Mouse (Mus musculus): ENCODE measurements at regions not wholly inside any gene's neighbourhood (a gene's known extent, or its start where the extent isn't known, plus 50 kb on each side); places are given as distances from the start of the nearest gene placed in this dataset.

DNA sequence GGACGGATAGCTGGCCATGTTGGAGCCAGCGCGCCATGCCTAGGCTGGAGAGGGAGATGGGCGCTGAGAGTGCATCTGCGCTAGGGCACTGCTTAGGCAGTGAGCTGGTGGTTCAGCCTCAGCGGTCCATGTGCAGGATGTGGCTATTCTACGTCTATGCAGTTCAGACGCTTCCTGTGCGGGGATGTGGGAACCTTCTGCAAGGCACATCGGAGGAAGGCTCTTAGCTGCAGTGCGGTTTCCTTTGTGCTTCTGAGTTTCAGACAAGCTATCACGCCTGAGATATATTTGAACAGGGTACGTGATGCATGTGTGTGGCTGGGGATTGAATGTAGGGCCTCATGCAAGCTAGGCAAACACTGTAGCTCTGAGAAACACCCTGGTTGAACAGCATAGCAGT, 54.4 kb upstream of the Lrpprc start:
- Histone ChIP-seq H3K4me1 (ENCODE audit: control insufficient read depth, insufficient read depth, low read length) (no peaks in the 10 kb centered on the region), H3K36me3 (ENCODE audit: control insufficient read depth, insufficient read depth, low read length) (no peaks in the 10 kb centered on the region), H3K4me3 (ENCODE audit: low read length) (no peak overlapping the region), H3K4me2 (ENCODE audit: low read depth, low read length) (no peak overlapping the region), H3K27ac (ENCODE audit: low read length) (no peak overlapping the region), H3K9me3 (ENCODE audit: control insufficient read depth, low read length) (no peaks in the 10 kb centered on the region), H3K9ac (ENCODE audit: low read depth, low read length) (no peak overlapping the region), H3K27me3 (replicated peaks; ENCODE audit: control insufficient read depth, insufficient read depth, low read length) (no peaks in the 10 kb centered on the region)
- no peak for ATAC-seq
- 86% methylated on average over 13 of the region's 13 CpGs for WGBS

DNA sequence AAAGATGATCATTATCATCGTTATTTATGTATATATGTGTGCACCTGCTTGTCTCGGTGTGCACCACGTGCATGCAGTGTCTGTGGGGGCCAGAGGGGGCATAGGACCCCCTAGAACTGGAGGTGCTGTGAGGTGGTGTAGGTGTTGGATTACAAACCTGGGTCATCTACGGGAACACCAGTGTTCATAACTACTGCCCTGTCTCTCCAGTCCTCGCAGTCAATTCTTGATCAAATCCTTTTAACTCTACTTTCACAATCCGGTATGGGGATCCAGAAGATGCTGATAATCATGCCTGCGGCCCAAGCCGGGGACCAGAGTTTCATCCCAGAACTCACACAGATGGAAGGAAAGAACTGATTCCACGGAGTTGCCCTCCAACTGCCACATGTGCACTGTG, 55.6 kb upstream of the Lrpprc start:
- Histone ChIP-seq H3K27ac (ENCODE audit: low read length) (no peak overlapping the region), H3K4me1 (ENCODE audit: control insufficient read depth, insufficient read depth, low read length) (no peaks in the 10 kb centered on the region), H3K36me3 (ENCODE audit: control insufficient read depth, insufficient read depth, low read length) (no peaks in the 10 kb centered on the region), H3K4me2 (ENCODE audit: low read depth, low read length) (no peak overlapping the region), H3K4me3 (ENCODE audit: low read length) (no peak overlapping the region), H3K9me3 (ENCODE audit: control insufficient read depth, low read length) (no peaks in the 10 kb centered on the region), H3K9ac (ENCODE audit: low read depth, low read length) (no peak overlapping the region), H3K27me3 (replicated peaks; ENCODE audit: control insufficient read depth, insufficient read depth, low read length) (no peaks in the 10 kb centered on the region)
- ATAC-seq, result no peak
- WGBS, result 89% methylated on average over 9 of the region's 9 CpGs

DNA sequence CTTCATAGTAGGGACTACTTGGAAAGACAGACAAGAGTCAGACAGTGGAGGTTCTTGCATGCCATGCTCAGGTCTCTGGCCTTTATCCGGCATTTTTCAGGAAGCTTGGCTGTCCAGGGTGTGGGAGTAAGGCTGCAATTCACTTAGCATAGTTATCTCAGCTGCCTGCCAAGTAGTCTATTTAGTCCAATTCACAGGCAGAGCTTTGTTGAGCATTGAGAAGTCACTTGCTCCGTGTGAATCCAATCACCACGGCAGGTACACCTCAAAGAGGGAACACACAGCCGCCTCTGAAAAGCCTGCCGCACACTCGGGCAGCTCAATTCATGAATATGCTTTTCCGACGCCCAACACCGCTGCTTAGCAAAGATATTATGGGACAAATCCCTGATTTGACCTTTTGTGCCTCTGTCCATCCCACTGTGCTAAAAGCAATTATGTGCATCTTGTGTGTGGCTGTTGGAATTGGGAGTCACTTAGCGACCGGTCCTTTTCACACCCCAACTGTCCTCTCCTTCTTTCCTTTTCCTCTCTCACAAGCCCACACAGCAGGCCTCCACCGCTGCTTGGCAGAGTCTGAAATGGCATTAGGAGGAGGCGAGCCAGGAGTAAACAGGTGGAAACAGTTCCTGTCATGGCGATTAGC, 57.9 kb upstream of the Lrpprc start:
- Histone ChIP-seq H3K4me1 (ENCODE audit: control insufficient read depth, insufficient read depth, low read length) (no peaks in the 10 kb centered on the region), H3K9me3 (ENCODE audit: control insufficient read depth, low read length) (no peaks in the 10 kb centered on the region), H3K9ac (ENCODE audit: low read depth, low read length) (no peak overlapping the region), H3K27ac (ENCODE audit: low read length) (no peak overlapping the region), H3K4me3 (ENCODE audit: low read length) (no peak overlapping the region), H3K4me2 (ENCODE audit: low read depth, low read length) (no peak overlapping the region), H3K36me3 (ENCODE audit: control insufficient read depth, insufficient read depth, low read length) (no peaks in the 10 kb centered on the region), H3K27me3 (replicated peaks; ENCODE audit: control insufficient read depth, insufficient read depth, low read length) (no peaks in the 10 kb centered on the region)
- 55% methylated on average over 14 of the region's 14 CpGs for WGBS
- ATAC-seq, result no peak

DNA sequence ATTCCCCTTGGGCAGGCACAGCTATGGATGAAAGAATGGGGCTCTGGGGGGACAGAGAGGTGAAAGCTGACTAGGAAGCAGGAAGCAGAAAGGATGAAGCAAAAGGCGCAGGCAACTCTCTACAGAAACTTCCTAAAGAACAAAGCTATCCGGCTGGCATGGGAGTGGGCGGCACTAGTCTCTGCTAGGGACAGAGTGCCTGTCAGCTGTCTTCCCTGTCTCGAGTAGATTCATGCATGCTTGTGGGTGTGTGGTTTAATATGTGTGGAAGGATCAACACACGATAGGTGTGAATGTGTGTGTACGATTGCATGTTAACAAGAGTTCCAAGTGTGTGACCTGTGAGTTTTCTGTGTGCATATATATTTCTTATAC, 58.4 kb upstream of the Lrpprc start:
- Histone ChIP-seq H3K9ac (ENCODE audit: low read depth, low read length) (no peak overlapping the region), H3K36me3 (ENCODE audit: control insufficient read depth, insufficient read depth, low read length) (no peaks in the 10 kb centered on the region), H3K4me1 (ENCODE audit: control insufficient read depth, insufficient read depth, low read length) (no peaks in the 10 kb centered on the region), H3K27me3 (replicated peaks; ENCODE audit: control insufficient read depth, insufficient read depth, low read length) (no peaks in the 10 kb centered on the region), H3K4me2 (ENCODE audit: low read depth, low read length) (no peak overlapping the region), H3K27ac (ENCODE audit: low read length) (no peak overlapping the region), H3K9me3 (ENCODE audit: control insufficient read depth, low read length) (no peaks in the 10 kb centered on the region), H3K4me3 (ENCODE audit: low read length) (no peak overlapping the region)
- no peak for ATAC-seq
- 63% methylated on average over 6 of the region's 6 CpGs for WGBS

DNA sequence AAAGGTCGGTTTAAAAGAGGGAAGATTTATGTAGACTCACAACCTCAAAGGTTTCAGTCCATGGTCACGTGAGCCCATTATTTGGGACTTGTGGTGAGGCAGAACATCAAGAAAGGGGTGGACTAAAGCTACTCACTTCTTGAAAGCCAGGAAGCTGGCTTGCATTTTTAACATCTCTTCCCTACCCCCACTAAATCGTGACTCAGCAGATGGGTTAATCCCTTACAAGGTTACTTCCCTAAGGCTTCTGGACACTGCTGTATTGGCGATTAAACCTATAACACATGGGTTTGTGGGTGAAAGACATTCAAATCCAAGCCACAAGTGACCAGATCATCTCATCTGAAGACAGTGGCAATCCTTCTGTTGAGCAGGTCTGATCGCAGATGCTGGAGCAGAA, 59.9 kb upstream of the Lrpprc start:
- no peaks in the 10 kb centered on the region for H3K9me3 ChIP-seq (ENCODE audit: control insufficient read depth, low read length)
- WGBS, result 64% methylated on average over 5 of the region's 5 CpGs
- H3K9ac ChIP-seq (ENCODE audit: low read depth, low read length), result no peak overlapping the region
- H3K27ac ChIP-seq (ENCODE audit: low read length), result no peak overlapping the region
- H3K4me2 ChIP-seq (ENCODE audit: low read depth, low read length), result no peak overlapping the region
- no peak for ATAC-seq
- no peaks in the 10 kb centered on the region for H3K27me3 ChIP-seq (replicated peaks; ENCODE audit: control insufficient read depth, insufficient read depth, low read length)
- no peaks in the 10 kb centered on the region for H3K4me1 ChIP-seq (ENCODE audit: control insufficient read depth, insufficient read depth, low read length)
- H3K36me3 ChIP-seq (ENCODE audit: control insufficient read depth, insufficient read depth, low read length), result no peaks in the 10 kb centered on the region
- no peak overlapping the region for H3K4me3 ChIP-seq (ENCODE audit: low read length)

DNA sequence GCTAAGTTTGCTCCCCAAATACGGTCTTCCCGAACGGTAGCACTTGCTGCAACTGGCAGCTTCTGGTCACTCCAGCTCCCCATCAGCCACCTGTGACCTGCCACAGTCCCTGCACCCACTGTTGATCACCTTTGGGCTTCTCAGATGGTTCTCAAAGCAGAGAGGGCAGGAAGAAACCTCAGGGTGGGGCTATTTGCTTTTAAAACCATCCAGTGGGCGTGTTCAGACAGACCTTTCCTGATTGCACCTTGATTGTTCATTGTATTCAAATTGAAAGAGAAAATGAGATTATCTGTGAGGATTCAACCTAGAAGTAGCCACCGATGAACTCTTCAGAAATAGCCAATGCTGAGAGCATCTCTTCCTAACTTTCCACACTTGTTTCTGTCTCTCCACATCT, 60.3 kb upstream of the Lrpprc start:
- H3K4me2 ChIP-seq (ENCODE audit: low read depth, low read length), result no peak overlapping the region
- H3K36me3 ChIP-seq (ENCODE audit: control insufficient read depth, insufficient read depth, low read length), result no peaks in the 10 kb centered on the region
- H3K4me1 ChIP-seq (ENCODE audit: control insufficient read depth, insufficient read depth, low read length), result no peaks in the 10 kb centered on the region
- no peak overlapping the region for H3K9ac ChIP-seq (ENCODE audit: low read depth, low read length)
- H3K4me3 ChIP-seq (ENCODE audit: low read length), result no peak overlapping the region
- ATAC-seq, result no peak
- 75% methylated on average over 5 of the region's 5 CpGs for WGBS
- no peaks in the 10 kb centered on the region for H3K27me3 ChIP-seq (replicated peaks; ENCODE audit: control insufficient read depth, insufficient read depth, low read length)
- H3K9me3 ChIP-seq (ENCODE audit: control insufficient read depth, low read length), result no peaks in the 10 kb centered on the region
- no peak overlapping the region for H3K27ac ChIP-seq (ENCODE audit: low read length)

DNA sequence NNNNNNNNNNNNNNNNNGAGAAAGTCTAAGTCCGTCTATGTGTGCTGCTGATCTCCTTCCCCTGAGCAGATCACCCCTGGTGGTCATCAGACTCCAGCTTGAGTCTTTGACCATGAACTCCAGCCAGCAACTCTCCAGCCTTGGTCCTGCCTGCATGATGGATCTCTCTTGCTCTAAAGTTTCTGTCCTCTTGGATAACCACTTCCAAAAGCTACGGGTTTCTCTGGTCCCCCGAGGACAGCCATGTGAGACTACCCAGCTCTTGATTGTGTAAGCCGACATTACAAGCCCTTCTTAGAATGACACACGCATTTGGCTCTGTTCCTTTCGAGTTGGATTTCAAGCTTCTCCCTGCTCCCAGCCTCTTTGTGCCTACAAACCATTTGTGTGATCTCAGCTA, 66.4 kb upstream of the Lrpprc start:
- no peaks in the 10 kb centered on the region for H3K4me1 ChIP-seq (ENCODE audit: control insufficient read depth, insufficient read depth, low read length)
- no peak overlapping the region for H3K4me3 ChIP-seq (ENCODE audit: low read length)
- no peak overlapping the region for H3K27ac ChIP-seq (ENCODE audit: low read length)
- WGBS, result 84% methylated on average over 6 of the region's 6 CpGs
- no peak overlapping the region for H3K9ac ChIP-seq (ENCODE audit: low read depth, low read length)
- no peaks in the 10 kb centered on the region for H3K9me3 ChIP-seq (ENCODE audit: control insufficient read depth, low read length)
- no peaks in the 10 kb centered on the region for H3K36me3 ChIP-seq (ENCODE audit: control insufficient read depth, insufficient read depth, low read length)
- ATAC-seq, result no peak
- H3K4me2 ChIP-seq (ENCODE audit: low read depth, low read length), result no peak overlapping the region
- H3K27me3 ChIP-seq (replicated peaks; ENCODE audit: control insufficient read depth, insufficient read depth, low read length), result no peaks in the 10 kb centered on the region

DNA sequence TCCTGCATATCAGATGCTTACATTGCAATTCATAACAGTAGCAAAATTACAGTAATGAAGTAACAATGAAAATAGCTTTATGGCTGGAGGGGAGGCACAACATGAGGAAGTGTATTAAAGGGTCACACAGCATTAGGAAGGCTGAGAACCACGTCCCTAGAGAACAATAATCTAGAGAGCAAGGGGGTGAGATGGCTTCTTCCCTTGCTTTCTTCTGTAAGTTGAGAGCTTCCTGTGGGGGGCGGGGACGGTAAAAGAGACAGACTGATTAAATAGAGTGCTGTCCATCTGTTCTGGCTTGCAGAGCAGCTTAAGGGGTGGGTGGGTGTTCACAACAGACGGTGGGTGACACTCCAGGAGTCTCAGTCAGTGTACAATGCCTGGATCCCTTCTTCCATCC, 68.2 kb upstream of the Lrpprc start:
- Histone ChIP-seq H3K9me3 (ENCODE audit: control insufficient read depth, low read length) (no peaks in the 10 kb centered on the region), H3K4me2 (ENCODE audit: low read depth, low read length) (no peak overlapping the region)
- no peak for ATAC-seq

DNA sequence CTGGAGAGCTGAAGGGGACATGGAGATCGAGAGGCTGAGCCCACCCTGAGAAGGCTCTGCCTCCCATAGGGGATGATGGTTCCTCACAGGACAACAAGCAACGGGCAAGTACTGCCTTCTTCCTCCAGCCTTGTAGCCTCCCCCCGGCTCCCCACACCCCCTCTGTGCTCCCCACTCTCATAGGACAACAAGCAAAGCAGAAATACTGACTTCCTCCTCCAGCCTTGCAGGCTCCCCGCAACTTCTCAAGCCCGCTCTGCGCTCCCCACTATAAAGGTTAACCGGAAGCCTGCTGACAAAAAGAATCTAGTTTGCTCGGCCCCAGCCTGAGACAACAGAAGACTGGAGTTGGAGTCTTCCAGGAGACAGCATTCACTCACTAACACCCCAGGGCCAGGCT, 69.3 kb upstream of the Lrpprc start:
- no peak for ATAC-seq
- no peaks in the 10 kb centered on the region for H3K36me3 ChIP-seq (ENCODE audit: control insufficient read depth, insufficient read depth, low read length)
- WGBS, result 64% methylated on average over 8 of the region's 8 CpGs
- no peaks in the 10 kb centered on the region for H3K4me1 ChIP-seq (ENCODE audit: control insufficient read depth, insufficient read depth, low read length)
- H3K9me3 ChIP-seq (ENCODE audit: control insufficient read depth, low read length), result no peaks in the 10 kb centered on the region
- no peak overlapping the region for H3K27ac ChIP-seq (ENCODE audit: low read length)
- no peak overlapping the region for H3K9ac ChIP-seq (ENCODE audit: low read depth, low read length)
- H3K4me2 ChIP-seq (ENCODE audit: low read depth, low read length), result no peak overlapping the region
- H3K27me3 ChIP-seq (replicated peaks; ENCODE audit: control insufficient read depth, insufficient read depth, low read length), result no peaks in the 10 kb centered on the region
- no peak overlapping the region for H3K4me3 ChIP-seq (ENCODE audit: low read length)

More for the DNA sequence above, 68.2 kb upstream of the Lrpprc start:
- Histone ChIP-seq H3K27ac (ENCODE audit: low read length) (no peak overlapping the region), H3K4me1 (ENCODE audit: control insufficient read depth, insufficient read depth, low read length) (no peaks in the 10 kb centered on the region), H3K27me3 (replicated peaks; ENCODE audit: control insufficient read depth, insufficient read depth, low read length) (no peaks in the 10 kb centered on the region), H3K9ac (ENCODE audit: low read depth, low read length) (no peak overlapping the region), H3K36me3 (ENCODE audit: control insufficient read depth, insufficient read depth, low read length) (no peaks in the 10 kb centered on the region), H3K4me3 (ENCODE audit: low read length) (no peak overlapping the region)
- 35% methylated on average over 4 of the region's 4 CpGs for WGBS

DNA sequence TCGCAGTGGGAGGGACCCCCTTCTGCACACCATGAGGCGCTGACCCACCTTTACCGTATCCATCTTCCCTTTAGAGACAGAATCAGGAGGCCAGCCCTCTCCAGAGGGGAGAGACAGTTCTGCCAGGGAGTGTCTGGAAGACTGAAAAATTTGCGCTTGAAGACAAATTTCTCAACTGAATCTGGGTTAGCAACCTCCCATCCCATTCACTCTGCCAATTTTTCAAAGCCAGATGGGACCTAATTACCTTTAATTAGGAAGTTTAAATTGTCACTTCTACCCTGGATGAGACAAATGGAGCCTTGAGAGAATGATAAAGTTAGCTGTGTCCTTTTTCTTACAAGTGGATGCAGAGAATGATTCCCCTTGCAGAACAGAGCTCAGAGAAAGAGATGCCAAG, 70.2 kb upstream of the Lrpprc start:
- H3K4me1 ChIP-seq (ENCODE audit: control insufficient read depth, insufficient read depth, low read length), result no peaks in the 10 kb centered on the region
- no peaks in the 10 kb centered on the region for H3K27me3 ChIP-seq (replicated peaks; ENCODE audit: control insufficient read depth, insufficient read depth, low read length)
- no peak overlapping the region for H3K4me3 ChIP-seq (ENCODE audit: low read length)
- no peak for ATAC-seq
- H3K4me2 ChIP-seq (ENCODE audit: low read depth, low read length), result no peak overlapping the region
- no peak overlapping the region for H3K27ac ChIP-seq (ENCODE audit: low read length)
- no peak overlapping the region for H3K9ac ChIP-seq (ENCODE audit: low read depth, low read length)
- 75% methylated on average over 4 of the region's 4 CpGs for WGBS
- no peaks in the 10 kb centered on the region for H3K36me3 ChIP-seq (ENCODE audit: control insufficient read depth, insufficient read depth, low read length)
- H3K9me3 ChIP-seq (ENCODE audit: control insufficient read depth, low read length), result no peaks in the 10 kb centered on the region

Measured in intestine, embryonic 16.5 days (tissue).